Comparison of ENCODE assay signal across 26 mouse cellular contexts in the genomic region with DNA sequence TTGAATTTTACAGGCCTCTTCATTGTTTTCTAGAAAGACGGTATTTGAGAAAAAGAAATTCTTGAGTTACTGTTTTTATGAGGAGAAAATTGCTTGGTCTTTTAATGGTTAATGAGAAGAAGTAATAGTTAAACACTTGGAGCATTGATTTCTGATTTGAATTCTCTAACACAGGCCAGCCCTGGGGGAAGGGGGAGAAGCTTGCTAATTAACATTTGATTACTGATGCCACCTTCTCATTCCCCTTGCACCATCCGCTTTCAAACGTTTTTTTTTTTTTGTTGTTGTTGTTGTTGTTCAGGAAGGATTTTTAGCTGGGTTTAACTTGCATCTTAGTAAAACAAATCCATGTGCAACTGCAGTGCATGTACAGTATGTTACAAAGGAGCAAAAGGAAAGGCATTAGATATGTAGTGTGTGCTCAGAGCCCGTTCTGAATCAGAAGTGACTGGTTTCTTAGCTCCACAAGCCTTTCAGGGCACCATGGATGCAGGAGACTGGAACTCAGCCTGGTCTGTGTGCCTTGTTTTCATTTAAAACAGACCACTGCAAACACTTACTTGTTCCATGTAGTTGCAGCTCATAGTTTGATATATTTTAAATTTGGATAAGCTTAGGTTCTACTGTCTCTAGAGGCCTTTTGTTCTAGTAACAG.
DNase-seq lines count a peak whose midpoint lies in the region; ATAC-seq and TF ChIP-seq lines count a peak whose summit lies in the region.
"Had no signal": no experiment of that assay in that cellular context is flagged by ENCODE, and none has a peak within 500 bp of the region (broad histone marks: within the 10 kb centered on the region; RNA-seq: fewer than 3 reads in every experiment).

No protein-coding gene starts in this region.

- no peak overlapping the region for H3K4me3 ChIP-seq in hindbrain, embryonic 16.5 days (ENCODE audit: low read length)
- H3K4me3 ChIP-seq in hindbrain, postnatal 0 days (ENCODE audit: low read length): no peak overlapping the region
- H3K4me3 ChIP-seq in forebrain, embryonic 10.5 days: no peak overlapping the region; the same call in 1 of the 2 replicates
- no peak overlapping the region for H3K4me3 ChIP-seq in forebrain, embryonic 12.5 days (replicated peaks)
- no peak overlapping the region for H3K4me3 ChIP-seq in forebrain, postnatal 0 days (ENCODE audit: low read depth, low read length)
- H3K4me3 ChIP-seq: erythroblast, embryonic 14.5 days; kidney, embryonic 15.5 days; neural tube, embryonic 13.5 days had no signal

- no peaks in the 10 kb centered on the region for H3K27me3 ChIP-seq in hindbrain, embryonic 16.5 days (replicated peaks; ENCODE audit: control insufficient read depth, insufficient read depth, low read length)
- H3K27me3 ChIP-seq in hindbrain, postnatal 0 days (ENCODE audit: insufficient read depth, low read length): no peaks in the 10 kb centered on the region
- H3K27me3 ChIP-seq in forebrain, embryonic 10.5 days (ENCODE audit: poor library complexity, severe bottlenecking): peaks cover 9% of the 10 kb centered on the region; the same call in 1 of the 2 replicates
- H3K27me3 ChIP-seq in forebrain, embryonic 12.5 days: no peaks in the 10 kb centered on the region
- no peaks in the 10 kb centered on the region for H3K27me3 ChIP-seq in forebrain, postnatal 0 days (ENCODE audit: insufficient read depth, low read length)
- H3K27me3 ChIP-seq: kidney, embryonic 15.5 days; neural tube, embryonic 13.5 days had no signal

- H3K4me1 ChIP-seq in hindbrain, embryonic 16.5 days (ENCODE audit: control insufficient read depth, insufficient read depth, low read depth, low read length): no peaks in the 10 kb centered on the region
- no peaks in the 10 kb centered on the region for H3K4me1 ChIP-seq in hindbrain, postnatal 0 days (ENCODE audit: insufficient read depth, low read length)
- peaks cover 77% of the 10 kb centered on the region for H3K4me1 ChIP-seq in forebrain, embryonic 10.5 days
- peaks cover 19% of the 10 kb centered on the region for H3K4me1 ChIP-seq in forebrain, embryonic 12.5 days
- H3K4me1 ChIP-seq in forebrain, postnatal 0 days (ENCODE audit: insufficient read depth): peaks cover 4% of the 10 kb centered on the region; the same call in 1 of the 2 replicates
- H3K4me1 ChIP-seq: kidney, embryonic 15.5 days had no signal

- DNase-seq in hindbrain, postnatal 0 days (ENCODE audit: low spot score): no peak
- no peak for DNase-seq in forebrain, embryonic 10.5 days (ENCODE audit: extremely low spot score, low spot score)
- peak; percentile 13 for DNase-seq in forebrain, postnatal 0 days
- no peak for DNase-seq in cerebellum, adult 11 months
- DNase-seq: adrenal gland, postnatal 25 days; B cell, adult 2 months; cerebellum, adult 8-10 months; cerebellum, postnatal 25 days; gastrocnemius, postnatal 14 days; heart, postnatal 14 days; kidney, adult 18-20 months; kidney, postnatal 4 days; layer of hippocampus, adult 9-11 months; liver; lung, adult 2 months; lung, postnatal 10 days; right cerebral cortex, postnatal 4 days; thymus, postnatal 4 days had no signal

- no peaks in the 10 kb centered on the region for H3K9me3 ChIP-seq in hindbrain, embryonic 16.5 days (ENCODE audit: control insufficient read depth, low read length)
- no peaks in the 10 kb centered on the region for H3K9me3 ChIP-seq in hindbrain, postnatal 0 days (ENCODE audit: low read length)
- no peaks in the 10 kb centered on the region for H3K9me3 ChIP-seq in forebrain, embryonic 10.5 days
- no peaks in the 10 kb centered on the region for H3K9me3 ChIP-seq in forebrain, embryonic 12.5 days
- H3K9me3 ChIP-seq in forebrain, postnatal 0 days (ENCODE audit: low read length): no peaks in the 10 kb centered on the region
- H3K9me3 ChIP-seq: kidney, embryonic 15.5 days; neural tube, embryonic 13.5 days had no signal

- H3K27ac ChIP-seq in hindbrain, embryonic 16.5 days (ENCODE audit: low read depth, low read length): no peak overlapping the region
- H3K27ac ChIP-seq in hindbrain, postnatal 0 days: no peak overlapping the region
- H3K27ac ChIP-seq in forebrain, embryonic 10.5 days: peak overlapping the region; percentile 67
- H3K27ac ChIP-seq in forebrain, embryonic 12.5 days: peak overlapping the region; percentile 70
- no peak overlapping the region for H3K27ac ChIP-seq in forebrain, postnatal 0 days (ENCODE audit: low read depth, low read length)
- H3K27ac ChIP-seq: kidney, embryonic 15.5 days; liver, embryonic 14.5 days; macrophage; neural tube, embryonic 13.5 days had no signal

- TF ChIP-seq CTCF in hindbrain, postnatal 0 days (IDR thresholded peaks at IDR 0.05; ENCODE audit: low read depth): no peak
- TF ChIP-seq CTCF in forebrain, postnatal 0 days (IDR thresholded peaks at IDR 0.05; ENCODE audit: low read depth): no peak

- no peaks in the 10 kb centered on the region for H3K36me3 ChIP-seq in hindbrain, embryonic 16.5 days (ENCODE audit: control insufficient read depth, insufficient read depth, low read length)
- no peaks in the 10 kb centered on the region for H3K36me3 ChIP-seq in hindbrain, postnatal 0 days (ENCODE audit: insufficient read depth, low read length)
- H3K36me3 ChIP-seq in forebrain, embryonic 10.5 days (replicated peaks): no peaks in the 10 kb centered on the region
- H3K36me3 ChIP-seq in forebrain, embryonic 12.5 days (replicated peaks): no peaks in the 10 kb centered on the region
- no peaks in the 10 kb centered on the region for H3K36me3 ChIP-seq in forebrain, postnatal 0 days (ENCODE audit: insufficient read depth)
- H3K36me3 ChIP-seq: kidney, embryonic 15.5 days; neural tube, embryonic 13.5 days had no signal

- peak; percentile 52; the same call in 1 of the 2 replicates for ATAC-seq in hindbrain, embryonic 16.5 days
- ATAC-seq in hindbrain, postnatal 0 days: no peak
- ATAC-seq in forebrain, embryonic 12.5 days (ENCODE audit: low FRiP score): peak; percentile 59; the same call in 1 of the 2 replicates
- no peak for ATAC-seq in forebrain, postnatal 0 days
- ATAC-seq: midbrain, embryonic 16.5 days had no signal

- no peak overlapping the region for H3K4me2 ChIP-seq in hindbrain, embryonic 16.5 days (ENCODE audit: low read length)
- no peak overlapping the region for H3K4me2 ChIP-seq in hindbrain, postnatal 0 days (ENCODE audit: low read depth, low read length)
- no peak overlapping the region for H3K4me2 ChIP-seq in forebrain, embryonic 12.5 days
- H3K4me2 ChIP-seq in forebrain, postnatal 0 days (ENCODE audit: low read depth): no peak overlapping the region
- H3K4me2 ChIP-seq: kidney, embryonic 15.5 days; neural tube, embryonic 13.5 days had no signal

- WGBS in hindbrain, embryonic 16.5 days: 31% methylated on average over 4 of the region's 4 CpGs
- 36% methylated on average over 4 of the region's 4 CpGs for WGBS in hindbrain, postnatal 0 days
- 18% methylated on average over 4 of the region's 4 CpGs for WGBS in forebrain, embryonic 10.5 days
- 16% methylated on average over 4 of the region's 4 CpGs for WGBS in forebrain, embryonic 12.5 days
- 13% methylated on average over 4 of the region's 4 CpGs for WGBS in forebrain, postnatal 0 days

- H3K9ac ChIP-seq in hindbrain, embryonic 16.5 days (ENCODE audit: low read depth, low read length): no peak overlapping the region
- H3K9ac ChIP-seq in hindbrain, postnatal 0 days (replicated peaks; ENCODE audit: low read length): no peak overlapping the region
- no peak overlapping the region for H3K9ac ChIP-seq in forebrain, embryonic 12.5 days
- no peak overlapping the region for H3K9ac ChIP-seq in forebrain, postnatal 0 days
- H3K9ac ChIP-seq: kidney, embryonic 15.5 days; liver, embryonic 14.5 days; neural tube, embryonic 13.5 days had no signal

Comparison
In these comparisons a context has a peak if more than half of its experiments do, and no peak if none do; other contexts are left out.
1. ATAC-seq: peak in hindbrain, embryonic 16.5 days (single experiment) and forebrain, embryonic 12.5 days (single experiment); none in hindbrain, postnatal 0 days (single experiment) and forebrain, postnatal 0 days (single experiment).
2. H3K27ac ChIP-seq: peak in forebrain, embryonic 10.5 days (single experiment) and forebrain, embryonic 12.5 days (single experiment); none in hindbrain, embryonic 16.5 days (single experiment), hindbrain, postnatal 0 days (single experiment) and forebrain, postnatal 0 days (single experiment).